19 mouse cellular contexts compared by ENCODE assay signal in genomic region chr8:93958402-93958801, GRCm38 (mm10). TPM values are rescaled to one million over a fixed set of nuclear protein-coding genes. Genes with fewer than 3 reads are reported as not detected.
A peak's percentile ranks its signal among the peaks of the same experiment; 100 is the strongest.
DNase-seq lines count a peak whose midpoint lies in the region; ATAC-seq lines count a peak whose summit lies in the region.
"Had no signal": no experiment of that assay in that cellular context is flagged by ENCODE, and none has a peak within 500 bp of the region (broad histone marks: within the 10 kb centered on the region; RNA-seq: fewer than 3 reads in every experiment).

No protein-coding gene starts in this region.

- DNase-seq in forebrain, embryonic 14.5 days (ENCODE audit: low spot score) = peak; percentile 25
- peak; percentile 28 to 50 for DNase-seq in heart, postnatal 14 days
- DNase-seq in kidney, adult 8-10 months = peak; percentile 29 to 54
- DNase-seq in right cerebral cortex, postnatal 10 days (ENCODE audit: low spot score in 2 of 2) = peak; percentile 66 to 76
- DNase-seq in right cerebral cortex, postnatal 36 days (ENCODE audit: low spot score in 2 of 2) = no peak
- DNase-seq: adrenal gland, adult 2 months; cerebellum, adult 11-12 months; right cerebral cortex, adult 18-20 months; thymus, adult 2 months had no signal

- no peaks in the 10 kb centered on the region for H3K27me3 ChIP-seq in forebrain, embryonic 14.5 days (replicated peaks; ENCODE audit: control insufficient read depth, insufficient read depth, low read length)
- no peaks in the 10 kb centered on the region for H3K27me3 ChIP-seq in forebrain, embryonic 12.5 days
- H3K27me3 ChIP-seq in heart, embryonic 11.5 days (ENCODE audit: control insufficient read depth, insufficient read depth, low read length) = no peaks in the 10 kb centered on the region
- H3K27me3 ChIP-seq in kidney, embryonic 16.5 days (ENCODE audit: insufficient read depth, low read length) = no peaks in the 10 kb centered on the region
- H3K27me3 ChIP-seq: CH12.LX; embryonic facial prominence, embryonic 12.5 days; limb, embryonic 12.5 days; liver, embryonic 15.5 days; midbrain, embryonic 15.5 days; stomach, embryonic 15.5 days had no signal

- no peaks in the 10 kb centered on the region for H3K4me1 ChIP-seq in forebrain, embryonic 14.5 days (ENCODE audit: control insufficient read depth, insufficient read depth, low read length)
- H3K4me1 ChIP-seq in forebrain, embryonic 12.5 days = no peaks in the 10 kb centered on the region
- no peaks in the 10 kb centered on the region for H3K4me1 ChIP-seq in heart, embryonic 11.5 days (ENCODE audit: control insufficient read depth, insufficient read depth, low read length)
- H3K4me1 ChIP-seq in kidney, embryonic 16.5 days (ENCODE audit: insufficient read depth, low read length) = no peaks in the 10 kb centered on the region
- H3K4me1 ChIP-seq: embryonic facial prominence, embryonic 12.5 days; limb, embryonic 12.5 days; liver, embryonic 15.5 days; midbrain, embryonic 15.5 days; stomach, embryonic 15.5 days had no signal

- H3K4me2 ChIP-seq in forebrain, embryonic 14.5 days (ENCODE audit: low read length) = no peak overlapping the region
- H3K4me2 ChIP-seq in forebrain, embryonic 12.5 days = no peak overlapping the region
- no peak overlapping the region for H3K4me2 ChIP-seq in heart, embryonic 11.5 days
- H3K4me2 ChIP-seq in kidney, embryonic 16.5 days (replicated peaks; ENCODE audit: low read depth, low read length) = no peak overlapping the region
- H3K4me2 ChIP-seq: embryonic facial prominence, embryonic 12.5 days; limb, embryonic 12.5 days; liver, embryonic 15.5 days; midbrain, embryonic 15.5 days; stomach, embryonic 15.5 days had no signal

- WGBS in forebrain, embryonic 14.5 days = 83% methylated on average over 9 of the region's 9 CpGs
- WGBS in forebrain, embryonic 12.5 days = 93% methylated on average over 9 of the region's 9 CpGs
- WGBS in heart, embryonic 11.5 days (ENCODE audit: insufficient replicate concordance) = 90% methylated on average over 9 of the region's 9 CpGs
- 87% methylated on average over 9 of the region's 9 CpGs for WGBS in kidney, embryonic 16.5 days

- no peak overlapping the region for H3K9ac ChIP-seq in forebrain, embryonic 14.5 days (ENCODE audit: low read length)
- no peak overlapping the region for H3K9ac ChIP-seq in forebrain, embryonic 12.5 days
- H3K9ac ChIP-seq in heart, embryonic 11.5 days (ENCODE audit: low read depth, low read length) = no peak overlapping the region
- H3K9ac ChIP-seq in kidney, embryonic 16.5 days (replicated peaks; ENCODE audit: low read length) = no peak overlapping the region
- H3K9ac ChIP-seq: embryonic facial prominence, embryonic 12.5 days; limb, embryonic 12.5 days; liver, embryonic 15.5 days; midbrain, embryonic 15.5 days; stomach, embryonic 15.5 days had no signal

- no peak overlapping the region for H3K4me3 ChIP-seq in forebrain, embryonic 14.5 days (ENCODE audit: low read depth, low read length)
- no peak overlapping the region for H3K4me3 ChIP-seq in forebrain, embryonic 12.5 days (replicated peaks)
- no peak overlapping the region for H3K4me3 ChIP-seq in heart, embryonic 11.5 days (ENCODE audit: low read depth, low read length)
- no peak overlapping the region for H3K4me3 ChIP-seq in kidney, embryonic 16.5 days (ENCODE audit: low read length)
- H3K4me3 ChIP-seq: embryonic facial prominence, embryonic 12.5 days; limb, embryonic 12.5 days; liver, embryonic 15.5 days; midbrain, embryonic 15.5 days; stomach, embryonic 15.5 days had no signal

- no peak for ATAC-seq in forebrain, embryonic 14.5 days
- ATAC-seq in forebrain, embryonic 12.5 days (ENCODE audit: low FRiP score) = no peak
- no peak for ATAC-seq in heart, embryonic 11.5 days (replicated peaks; ENCODE audit: insufficient number of reproducible peaks, low FRiP score, low TSS enrichment)
- ATAC-seq in kidney, embryonic 16.5 days (ENCODE audit: low FRiP score, low TSS enrichment) = no peak
- ATAC-seq: lung, postnatal 0 days; midbrain, embryonic 15.5 days had no signal

- no peaks in the 10 kb centered on the region for H3K9me3 ChIP-seq in forebrain, embryonic 14.5 days (replicated peaks; ENCODE audit: control insufficient read depth, low read length)
- no peaks in the 10 kb centered on the region for H3K9me3 ChIP-seq in forebrain, embryonic 12.5 days
- no peaks in the 10 kb centered on the region for H3K9me3 ChIP-seq in heart, embryonic 11.5 days (replicated peaks; ENCODE audit: control insufficient read depth, low read length)
- H3K9me3 ChIP-seq in kidney, embryonic 16.5 days (ENCODE audit: low read length) = no peaks in the 10 kb centered on the region
- H3K9me3 ChIP-seq: embryonic facial prominence, embryonic 12.5 days; limb, embryonic 12.5 days; liver, embryonic 15.5 days; midbrain, embryonic 15.5 days; stomach, embryonic 15.5 days had no signal

- H3K36me3 ChIP-seq in forebrain, embryonic 14.5 days (ENCODE audit: control insufficient read depth, insufficient read depth, low read length) = peaks cover 86% of the 10 kb centered on the region
- peaks cover 83% of the 10 kb centered on the region for H3K36me3 ChIP-seq in forebrain, embryonic 12.5 days (replicated peaks)
- H3K36me3 ChIP-seq in heart, embryonic 11.5 days (ENCODE audit: control insufficient read depth, insufficient read depth, low read length) = no peaks in the 10 kb centered on the region
- no peaks in the 10 kb centered on the region for H3K36me3 ChIP-seq in kidney, embryonic 16.5 days (ENCODE audit: insufficient read depth, low read length)
- H3K36me3 ChIP-seq: limb, embryonic 12.5 days; liver, embryonic 15.5 days; stomach, embryonic 15.5 days had no signal

- H3K27ac ChIP-seq in forebrain, embryonic 14.5 days (ENCODE audit: low read depth, low read length) = no peak overlapping the region
- no peak overlapping the region for H3K27ac ChIP-seq in forebrain, embryonic 12.5 days
- no peak overlapping the region for H3K27ac ChIP-seq in heart, embryonic 11.5 days (ENCODE audit: low read depth, low read length)
- no peak overlapping the region for H3K27ac ChIP-seq in kidney, embryonic 16.5 days (ENCODE audit: low read length)
- H3K27ac ChIP-seq: embryonic facial prominence, embryonic 12.5 days; limb, embryonic 12.5 days; liver, embryonic 15.5 days; midbrain, embryonic 15.5 days; stomach, embryonic 15.5 days had no signal

- intact Hi-C loops in heart, postnatal 14 days (cut with DNase I) = no loop called here

RNA-seq across cellular contexts. Expression of gene Amfr, which starts 54.2 kb away (rescaled TPM):
- polyA plus RNA-seq in forebrain, embryonic 14.5 days (2014; fragmentation: Nextera tagmentation; extraction: Ambion mirVana) = 55.8 and 60.2 TPM in 2 replicates
- polyA plus RNA-seq in forebrain, embryonic 12.5 days (2016; fragmentation: Nextera tagmentation; extraction: Ambion mirVana) = 66.3 and 68.5 TPM in 2 replicates
- 100 to 1,000 TPM; 108 to 112 TPM for total RNA-seq in heart, postnatal 14 days (2021)
- polyA plus RNA-seq in heart, embryonic 11.5 days (2014; fragmentation: Nextera tagmentation; extraction: Ambion mirVana) = 47.3 and 55.0 TPM in 2 replicates
- 37.5 and 45.5 TPM in 2 replicates for polyA plus RNA-seq in kidney, embryonic 16.5 days (2015; fragmentation: Nextera tagmentation; extraction: Ambion mirVana)

Comparison
In these comparisons a context has a peak if more than half of its experiments do, and no peak if none do; other contexts are left out.
1. DNase-seq: peak in forebrain, embryonic 14.5 days (single experiment), heart, postnatal 14 days (2 of 2), kidney, adult 8-10 months (2 of 2) and right cerebral cortex, postnatal 10 days (2 of 2); none in right cerebral cortex, postnatal 36 days (0 of 2).